Mouse (Mus musculus) macrophage (primary cell): ENCODE results near the gene Osm. TPM values are rescaled to one million over a fixed set of nuclear protein-coding genes. Genes with fewer than 3 reads are reported as not detected.

Experiments
- polyA plus RNA-seq: library from polyadenylated mRNA; stranded (reverse); fragments of 250-400 nt; gene quantifications from 3 replicates; pipeline ENCODE4 v1.2.4, GENCODE M21; 2018; ENCODE audit warnings: inconsistent platforms

Gene Osm
- polyA plus RNA-seq, 1 experiment from 2014 or later: 9.4 TPM

Other genes with a start within 250 kb of the Osm start
- gene Sec14l4, start 205.0 kb upstream of the Osm start, polyA plus RNA-seq: not detected in 3 replicates
- gene Sec14l3, start 171.6 kb upstream of the Osm start, polyA plus RNA-seq: not detected in 3 replicates
- 1.4 to 1.6 TPM (median 1.5 TPM) in 3 replicates for gene Mtfp1, start 141.0 kb upstream of the Osm start, polyA plus RNA-seq
- 0.12 to 0.22 TPM (median 0.15 TPM) in 3 replicates for gene Sec14l2, start 113.0 kb upstream of the Osm start, polyA plus RNA-seq
- 7.0 to 14.0 TPM (median 11.5 TPM) in 3 replicates for gene Rnf215, start 101.2 kb upstream of the Osm start, polyA plus RNA-seq
- gene Ccdc157, start 76.1 kb upstream of the Osm start, polyA plus RNA-seq: 0.62 to 1.1 TPM (median 1.0 TPM) in 3 replicates
- gene Sf3a1, start 76.1 kb upstream of the Osm start, polyA plus RNA-seq: 22.6 to 31.7 TPM (median 29.8 TPM) in 3 replicates
- 9.4 to 23.8 TPM (median 16.5 TPM) in 3 replicates for gene Tbc1d10a, start 49.6 kb upstream of the Osm start, polyA plus RNA-seq
- gene Castor1, start 18.2 kb upstream of the Osm start, polyA plus RNA-seq: 2.2 to 3.4 TPM (median 2.2 TPM) in 3 replicates
- gene Lif, start 21.1 kb downstream of the Osm start, polyA plus RNA-seq: 0.06 to 0.14 TPM in 2 of 3 replicates, not detected in the other
- gene Hormad2, start 204.7 kb downstream of the Osm start, polyA plus RNA-seq: 0.51 TPM in 1 of 3 replicates, not detected in the others